Mouse (Mus musculus): ENCODE measurements around the gene Acat1.

Gene Acat1

GRCm38 (mm10) chr9:53609968-53610781 is at the start of gene Acat1:
Acat1 (minus strand) TSS chr9:53610382.
- peak; percentile 100 for DNase-seq

DNA sequence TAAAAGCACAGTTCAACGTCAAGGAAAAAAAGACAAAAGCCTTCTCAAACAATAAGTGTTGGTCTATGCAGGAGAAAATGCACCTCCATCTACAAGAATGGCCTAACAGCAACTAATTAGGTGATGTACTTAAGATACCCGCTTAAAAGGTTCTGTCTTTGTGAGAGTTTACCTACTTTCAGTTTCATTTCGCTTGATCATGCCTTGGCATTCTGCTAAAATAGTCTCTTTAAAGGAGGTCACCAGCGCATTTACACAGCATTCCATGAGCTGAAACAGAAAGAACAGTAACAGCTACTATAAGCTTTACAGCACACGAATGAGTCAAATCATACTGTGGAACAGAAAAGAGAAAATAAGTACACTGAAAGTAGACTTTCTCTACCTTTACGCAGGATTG is 24.6 kb upstream of the Acat1 start:
- DNase-seq = no peak

- DNase-seq = peak; percentile 72
These were observed 5.1 kb upstream of the Acat1 start for GRCm38 (mm10) chr9:53615246-53615645.

GRCm38 (mm10) chr9:53614286-53614685 is 4.1 kb upstream of the Acat1 start:
- peak; percentile 57 for DNase-seq

GRCm38 (mm10) chr9:53609306-53609967 is 745 bp downstream of the Acat1 start:
- no peak for DNase-seq

DNA sequence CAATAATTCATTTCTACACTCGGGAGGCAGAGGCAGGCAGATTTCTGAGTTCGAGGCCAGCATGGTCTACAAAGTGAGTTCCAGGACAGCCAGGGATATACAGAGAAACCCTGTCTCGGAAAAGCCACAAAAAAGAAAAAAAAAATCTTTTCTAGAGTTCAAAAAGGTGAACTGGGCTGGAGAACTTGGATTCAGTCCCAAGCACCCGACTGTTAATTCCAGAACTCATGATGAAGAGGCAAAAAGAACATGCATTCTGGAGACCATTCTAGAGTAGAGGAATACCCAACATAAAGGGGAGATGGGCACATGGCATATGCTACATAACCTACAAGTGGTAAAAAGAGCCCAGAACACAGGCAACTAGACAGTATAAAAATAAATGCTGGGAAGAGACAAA is 2.4 kb downstream of the Acat1 start:
- DNase-seq = no peak

- DNase-seq = peak; percentile 74
These were observed 3.0 kb downstream of the Acat1 start for GRCm38 (mm10) chr9:53607192-53607591.

GRCm38 (mm10) chr9:53604954-53605353 is 5.2 kb downstream of the Acat1 start:
- DNase-seq = peak; percentile 90

GRCm38 (mm10) chr9:53603849-53604248 is 6.3 kb downstream of the Acat1 start:
- no peak for DNase-seq

DNA sequence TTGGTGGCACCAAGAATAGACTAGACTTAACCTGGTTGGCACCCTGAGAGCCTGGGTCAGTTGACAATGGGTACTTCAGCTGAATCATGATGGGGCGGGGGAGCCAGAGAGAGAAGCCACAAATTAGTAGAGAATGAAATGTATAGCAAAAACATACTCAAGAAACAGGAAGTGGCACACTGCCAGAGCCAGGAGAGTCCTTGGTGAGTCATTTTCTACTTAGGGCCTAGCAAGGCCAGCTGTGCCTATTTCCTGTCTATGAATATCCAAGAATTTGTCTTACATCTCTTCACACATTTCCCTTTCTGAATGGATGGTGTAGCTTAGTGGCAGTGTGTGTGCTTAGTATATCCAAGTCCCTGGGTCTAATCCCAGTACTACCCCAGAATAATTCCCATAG is 6.8 kb downstream of the Acat1 start:
- DNase-seq = no peak

DNA sequence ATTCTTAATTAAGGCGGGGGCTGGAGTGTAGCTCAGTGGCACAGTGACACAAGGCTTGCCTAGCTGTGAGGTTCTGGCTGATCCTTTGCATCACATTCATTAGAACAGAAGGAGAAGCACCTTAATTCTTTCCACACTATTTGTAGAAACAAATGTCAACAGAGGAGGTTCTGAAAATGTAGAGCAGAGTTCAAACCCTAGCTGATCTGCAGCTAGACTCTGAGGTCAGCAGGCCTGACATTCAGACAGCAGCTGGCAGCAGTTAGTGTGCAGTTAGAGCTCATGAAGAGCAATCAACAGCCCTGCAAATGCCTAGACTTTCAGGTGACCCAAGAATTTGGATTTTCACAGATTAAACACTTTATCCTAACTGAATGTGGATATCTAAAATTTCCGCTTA is 8.6 kb downstream of the Acat1 start:
- peak; percentile 95 for DNase-seq

DNA sequence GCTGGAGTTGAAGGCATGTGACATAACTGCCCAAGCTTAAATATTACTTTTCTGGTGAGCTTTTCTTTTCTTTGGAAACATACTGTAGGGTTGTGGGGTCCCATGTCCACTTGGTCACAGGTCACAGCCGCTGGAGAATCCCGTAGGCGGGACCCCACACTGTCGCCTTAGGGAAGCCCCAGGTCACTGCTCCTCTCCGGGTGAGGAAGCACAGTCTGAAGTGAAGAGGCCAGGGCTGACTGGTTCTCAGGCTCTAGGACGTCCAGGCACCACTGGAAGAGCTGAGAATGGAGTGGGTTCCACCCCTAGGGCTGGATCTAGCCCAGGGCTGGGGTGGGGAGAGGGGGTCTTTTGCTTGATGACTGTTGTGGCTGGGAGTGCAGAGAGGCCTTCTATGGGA is 11.6 kb downstream of the Acat1 start:
- DNase-seq = peak; percentile 81

GRCm38 (mm10) chr9:53596971-53597600 is 13.1 kb downstream of the Acat1 start:
- peak; percentile 51 for DNase-seq

DNA sequence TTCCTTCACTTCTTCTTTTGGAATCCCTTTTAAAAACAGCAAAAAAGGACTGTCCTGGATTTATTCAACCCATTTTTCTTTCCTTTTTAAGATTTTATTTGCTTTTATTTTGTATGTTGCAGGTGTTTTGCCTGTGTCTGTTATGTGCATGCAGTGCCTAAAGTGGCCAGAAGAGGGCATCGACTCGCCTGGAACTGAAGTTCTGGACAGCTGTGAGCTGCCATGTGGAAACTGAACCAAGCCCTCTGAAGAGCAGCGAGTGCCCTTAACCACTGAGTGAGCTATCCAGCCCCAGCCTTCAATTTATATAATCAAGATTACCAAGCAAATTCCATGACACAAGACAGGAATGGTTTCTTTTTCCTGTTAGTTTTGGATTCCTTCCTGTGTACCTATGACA is 15.4 kb downstream of the Acat1 start:
- peak; percentile 90 for DNase-seq

DNA sequence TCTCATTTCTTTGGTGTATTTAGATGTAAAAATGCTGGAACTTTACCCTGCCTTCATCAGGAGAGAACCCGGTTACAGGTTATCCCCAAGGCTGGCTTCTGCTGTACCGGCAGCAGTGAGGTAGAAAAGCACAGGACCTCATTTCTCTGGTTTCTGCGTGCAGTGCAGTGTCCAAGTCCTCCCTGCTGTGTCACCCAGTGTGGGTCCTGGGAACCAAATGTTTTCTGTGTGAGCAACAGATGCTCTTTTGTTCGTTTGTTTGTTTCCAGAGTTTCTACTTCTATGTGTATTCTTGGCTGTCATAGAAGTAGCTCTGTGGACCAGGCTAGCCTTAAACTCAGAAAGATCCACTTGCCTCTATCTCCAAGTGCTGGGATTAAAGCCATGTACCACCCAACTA is 28.3 kb downstream of the Acat1 start:
- peak; percentile 34 for DNase-seq

- DNase-seq = no peak
These were observed 34.5 kb downstream of the Acat1 start for GRCm38 (mm10) chr9:53575721-53576120.

DNA sequence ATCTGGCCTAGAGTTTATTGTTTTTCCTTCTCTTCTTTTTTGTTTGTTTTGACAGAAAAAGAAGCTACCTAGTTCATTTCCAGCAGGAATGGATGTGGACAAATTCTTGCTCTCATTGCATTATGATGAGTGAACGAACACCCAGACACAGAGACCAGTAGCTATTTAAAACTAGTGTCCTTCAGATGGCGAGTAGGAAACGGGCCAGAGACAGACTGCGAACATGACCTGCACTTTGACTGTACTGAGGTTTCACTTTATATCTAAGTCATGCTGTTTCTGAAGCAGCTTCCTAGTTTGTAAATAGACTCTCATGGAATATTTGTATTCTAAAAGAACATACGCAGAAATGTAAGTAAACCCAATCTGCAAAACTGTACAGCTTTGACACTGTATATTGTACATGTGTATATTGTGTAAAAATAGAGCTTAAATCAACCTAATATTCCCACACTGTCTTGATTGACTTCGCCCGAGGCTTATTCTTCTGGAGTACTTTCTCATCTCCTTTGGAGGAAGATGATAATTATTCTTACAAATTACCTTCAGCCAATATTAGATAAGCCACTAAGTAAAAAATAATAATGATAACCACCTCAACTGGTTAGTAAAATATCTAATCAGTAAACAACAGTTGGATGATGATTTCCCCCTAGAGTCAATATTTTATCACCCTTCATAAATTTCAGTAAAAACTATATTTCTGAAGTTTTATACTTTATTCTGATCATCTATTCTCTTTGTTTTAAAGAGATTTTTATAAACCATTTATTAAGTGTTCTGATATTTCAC is 37.5 kb downstream of the Acat1 start:
- DNase-seq = no peak

- DNase-seq = no peak
These were observed 39.5 kb downstream of the Acat1 start for GRCm38 (mm10) chr9:53570662-53571061.

DNA sequence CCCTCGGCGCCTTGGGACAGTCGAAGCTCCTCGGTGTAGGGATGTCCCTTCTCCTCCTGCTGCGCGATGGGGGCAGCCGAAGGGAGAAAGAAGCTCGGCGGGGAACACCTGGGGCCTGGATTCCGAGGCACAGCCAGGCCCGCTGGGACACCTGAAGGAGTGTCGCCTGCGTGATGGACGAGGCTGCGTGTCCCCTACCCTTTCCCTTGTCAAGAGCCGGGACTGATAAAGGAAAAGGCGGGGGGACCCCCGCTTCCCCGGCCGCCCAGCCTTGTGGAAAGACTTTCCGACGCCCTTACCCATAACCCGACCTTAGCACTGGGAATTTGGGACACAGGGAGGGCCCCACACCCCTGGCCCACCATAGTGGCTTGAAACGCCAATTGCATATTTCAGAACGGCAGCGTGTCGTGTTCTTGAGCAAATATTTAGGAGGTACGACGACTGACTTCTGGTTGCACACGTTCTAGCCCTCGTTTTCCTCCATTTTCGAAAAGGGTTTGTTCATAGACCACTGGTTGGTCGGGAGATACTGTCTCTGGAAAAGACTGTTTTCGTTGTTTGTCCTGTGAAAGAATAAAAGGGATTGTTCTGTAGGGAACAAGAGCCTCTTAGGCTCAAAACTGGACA is 72.7 kb downstream of the Acat1 start:
- DNase-seq = no peak

DNA sequence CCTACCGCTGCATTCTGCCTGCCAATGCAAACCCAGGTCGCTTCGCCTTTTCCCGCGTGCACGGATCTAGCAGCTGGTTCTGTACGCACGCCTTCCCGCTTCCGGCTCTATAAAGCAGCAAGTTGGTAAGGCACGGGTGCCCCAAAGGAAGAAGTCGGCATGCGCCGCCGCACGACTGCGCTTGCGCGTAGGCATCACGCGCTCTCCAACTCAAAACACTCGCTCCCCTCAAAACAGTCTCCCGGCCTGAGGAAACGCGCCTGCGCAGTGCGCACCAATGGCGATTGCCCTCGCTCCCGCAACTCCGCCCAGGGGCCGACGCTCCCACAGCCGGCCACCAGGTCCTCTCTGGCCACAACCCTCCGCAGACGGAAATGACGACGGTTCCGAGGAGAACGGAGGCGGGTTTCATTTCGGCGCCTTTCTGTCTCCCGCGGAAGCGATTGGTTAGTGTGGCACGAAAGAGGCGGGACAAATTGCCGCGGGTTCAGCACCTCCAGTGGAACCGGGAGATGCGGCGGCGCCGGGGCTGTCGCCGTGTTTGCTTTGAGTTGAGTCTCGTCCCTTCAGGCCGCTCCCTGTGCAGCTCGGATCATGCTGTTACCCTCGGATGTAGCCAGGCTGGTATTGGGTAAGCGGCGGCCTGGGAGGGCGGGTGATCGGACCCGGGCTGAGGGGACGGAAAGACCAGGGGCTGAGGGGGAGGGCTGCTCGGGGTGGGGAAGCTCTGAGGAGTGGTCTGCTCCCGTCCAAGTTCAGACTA is 73.4 kb downstream of the Acat1 start, which contains the start of the genes Atm and Npat:
Atm (minus strand) TSS at position 183 of the 763 bp plus-strand sequence.
Npat (plus strand) TSS at position 490 of the 763 bp plus-strand sequence.
- DNase-seq = peak; percentile 100

All from heart, adult 11 months (tissue).